Mouse (Mus musculus): Measurements from ENCODE around the gene Ifi205. TPM values are rescaled to one million over a fixed set of nuclear protein-coding genes. Genes with fewer than 3 reads are reported as not detected.

Gene Ifi205
- polyA plus RNA-seq (2014; fragmentation: Illumina TruSeq; extraction: RNeasy Lipid Tissue Mini Kit (QIAGEN cat#74804); ENCODE audit: low replicate concordance), result 11.8 TPM

DNA sequence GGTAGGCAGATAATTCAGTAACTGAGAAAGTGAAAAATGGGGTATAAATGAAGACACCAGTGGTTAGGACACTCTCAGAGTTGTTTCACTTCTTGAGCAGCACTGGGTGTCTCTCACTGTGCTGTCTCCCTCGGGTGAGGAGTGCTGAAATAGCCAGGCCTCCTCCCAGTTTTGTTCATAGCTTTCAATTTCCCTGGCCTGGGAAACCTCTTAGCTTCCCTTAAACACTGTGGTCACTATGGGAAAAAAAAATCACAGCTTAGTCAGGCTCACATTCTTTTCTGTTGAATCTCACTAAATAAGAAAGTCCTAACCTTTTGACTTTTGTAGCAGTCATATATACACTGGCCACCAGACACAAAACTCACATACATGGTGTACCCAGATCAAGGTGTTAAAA lies at the start of gene Ifi205:
TSS of gene Ifi205 (minus strand) at position 113 of the 400 bp plus-strand sequence.

GRCm38 (mm10) chr1:174066305-174066704 lies 34.7 kb upstream of the Ifi205 start, which contains the start of gene Olfr430:
Gene Olfr430, plus strand, starts transcription at chr1:174066605.

GRCm38 (mm10) chr1:174048893-174049292 lies 17.3 kb upstream of the Ifi205 start, which contains the start of gene Olfr432:
Gene Olfr432, plus strand, starts transcription at chr1:174049205.

GRCm38 (mm10) chr1:174040523-174041177 lies 9.0 kb upstream of the Ifi205 start, which contains the start of gene Olfr433:
Gene Olfr433, plus strand, starts transcription at chr1:174040705.

GRCm38 (mm10) chr1:173982694-173983305 lies 48.8 kb downstream of the Ifi205 start, which contains the start of gene Ifi202b:
Gene Ifi202b, minus strand, starts transcription at chr1:173982744.

Other genes with a start within 250 kb of the Ifi205 start
- gene Ifi211, start 118.8 kb downstream of the Ifi205 start, polyA plus RNA-seq (2014; fragmentation: Illumina TruSeq; extraction: RNeasy Lipid Tissue Mini Kit (QIAGEN cat#74804); ENCODE audit: low replicate concordance), result 15.0 TPM
- gene Mndal, start 89.3 kb downstream of the Ifi205 start, polyA plus RNA-seq (2014; fragmentation: Illumina TruSeq; extraction: RNeasy Lipid Tissue Mini Kit (QIAGEN cat#74804); ENCODE audit: low replicate concordance), result 95.8 TPM
- 65.1 TPM for gene Ifi203, start 89.1 kb downstream of the Ifi205 start, polyA plus RNA-seq (2014; fragmentation: Illumina TruSeq; extraction: RNeasy Lipid Tissue Mini Kit (QIAGEN cat#74804); ENCODE audit: low replicate concordance)
- not detected for gene Ifi202b, start 49.1 kb downstream of the Ifi205 start, polyA plus RNA-seq (2014; fragmentation: Illumina TruSeq; extraction: RNeasy Lipid Tissue Mini Kit (QIAGEN cat#74804); ENCODE audit: low replicate concordance)
- not detected for gene Olfr433, start 8.9 kb upstream of the Ifi205 start, polyA plus RNA-seq (2014; fragmentation: Illumina TruSeq; extraction: RNeasy Lipid Tissue Mini Kit (QIAGEN cat#74804); ENCODE audit: low replicate concordance)
- not detected for gene Olfr432, start 17.4 kb upstream of the Ifi205 start, polyA plus RNA-seq (2014; fragmentation: Illumina TruSeq; extraction: RNeasy Lipid Tissue Mini Kit (QIAGEN cat#74804); ENCODE audit: low replicate concordance)
- not detected for gene Olfr430, start 34.8 kb upstream of the Ifi205 start, polyA plus RNA-seq (2014; fragmentation: Illumina TruSeq; extraction: RNeasy Lipid Tissue Mini Kit (QIAGEN cat#74804); ENCODE audit: low replicate concordance)
- gene Olfr429, start 52.5 kb upstream of the Ifi205 start, polyA plus RNA-seq (2014; fragmentation: Illumina TruSeq; extraction: RNeasy Lipid Tissue Mini Kit (QIAGEN cat#74804); ENCODE audit: low replicate concordance), result not detected
- gene Olfr427, start 65.1 kb upstream of the Ifi205 start, polyA plus RNA-seq (2014; fragmentation: Illumina TruSeq; extraction: RNeasy Lipid Tissue Mini Kit (QIAGEN cat#74804); ENCODE audit: low replicate concordance), result not detected
- gene Olfr231, start 89.4 kb upstream of the Ifi205 start, polyA plus RNA-seq (2014; fragmentation: Illumina TruSeq; extraction: RNeasy Lipid Tissue Mini Kit (QIAGEN cat#74804); ENCODE audit: low replicate concordance), result not detected
- gene Olfr424, start 99.7 kb upstream of the Ifi205 start, polyA plus RNA-seq (2014; fragmentation: Illumina TruSeq; extraction: RNeasy Lipid Tissue Mini Kit (QIAGEN cat#74804); ENCODE audit: low replicate concordance), result not detected
- not detected for gene Olfr420, start 123.8 kb upstream of the Ifi205 start, polyA plus RNA-seq (2014; fragmentation: Illumina TruSeq; extraction: RNeasy Lipid Tissue Mini Kit (QIAGEN cat#74804); ENCODE audit: low replicate concordance)
- not detected for gene Spta1, start 141.0 kb upstream of the Ifi205 start, polyA plus RNA-seq (2014; fragmentation: Illumina TruSeq; extraction: RNeasy Lipid Tissue Mini Kit (QIAGEN cat#74804); ENCODE audit: low replicate concordance)
- not detected for gene Olfr419, start 220.3 kb upstream of the Ifi205 start, polyA plus RNA-seq (2014; fragmentation: Illumina TruSeq; extraction: RNeasy Lipid Tissue Mini Kit (QIAGEN cat#74804); ENCODE audit: low replicate concordance)